Mouse (Mus musculus): ENCODE results near the gene Eml1. TPM values are rescaled to one million over a fixed set of nuclear protein-coding genes. Genes with fewer than 3 reads are reported as not detected.

Gene Eml1
- total and polyA plus RNA-seq, 2 experiments from 2014 or later, result 61.3 to 69.3 TPM

DNA sequence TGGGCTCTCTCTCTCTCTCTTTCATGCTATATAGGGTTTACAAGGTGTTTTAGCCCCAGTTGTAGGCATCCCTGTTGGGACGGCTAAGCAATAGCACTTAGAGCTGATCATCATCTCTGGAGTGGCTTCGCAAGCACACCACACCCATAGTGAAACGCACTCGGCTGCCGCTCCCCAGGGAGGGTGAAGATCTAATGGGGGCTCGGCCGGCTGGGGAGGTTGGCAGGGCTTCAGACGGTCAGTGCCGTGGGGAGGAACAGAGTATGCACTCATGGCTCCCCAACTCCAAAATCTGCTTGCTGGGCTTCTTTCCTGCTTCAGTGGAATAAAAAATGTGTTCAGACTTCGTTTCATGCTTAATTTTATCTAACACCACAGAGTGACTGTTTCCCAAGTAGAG, 62.7 kb downstream of the Eml1 start:
- H3K27me3 ChIP-seq (ENCODE audit: control insufficient read depth, insufficient read depth, low read length), result no peaks in the 10 kb centered on the region
- no peak overlapping the region for H3K4me3 ChIP-seq (ENCODE audit: low read depth, low read length)
- 55% methylated on average over 10 of the region's 10 CpGs for WGBS
- TF ChIP-seq EP300 (IDR thresholded peaks at IDR 0.05; ENCODE audit: low read depth) (no peak), CTCF (IDR thresholded peaks at IDR 0.05; ENCODE audit: low read depth) (no peak)
- DNase-seq (ENCODE audit: low spot score), result no peak
- ATAC-seq (ENCODE audit: insufficient read depth, low read depth), result no peak
- H3K4me1 ChIP-seq (ENCODE audit: control insufficient read depth, insufficient read depth), result peaks cover 32% of the 10 kb centered on the region
- no peak overlapping the region for H3K9ac ChIP-seq (replicated peaks; ENCODE audit: low read depth, low read length)
- no peaks in the 10 kb centered on the region for H3K9me3 ChIP-seq (replicated peaks; ENCODE audit: control insufficient read depth, low read length)
- no peak overlapping the region for H3K27ac ChIP-seq (ENCODE audit: low read depth)
- no peak overlapping the region for H3K4me2 ChIP-seq (ENCODE audit: low read depth, low read length)
- H3K36me3 ChIP-seq (replicated peaks; ENCODE audit: control insufficient read depth, insufficient read depth, low read length), result 0 out of 2 replicates have a peak, but pooled peaks cover 2% of the 10 kb centered on the region

DNA sequence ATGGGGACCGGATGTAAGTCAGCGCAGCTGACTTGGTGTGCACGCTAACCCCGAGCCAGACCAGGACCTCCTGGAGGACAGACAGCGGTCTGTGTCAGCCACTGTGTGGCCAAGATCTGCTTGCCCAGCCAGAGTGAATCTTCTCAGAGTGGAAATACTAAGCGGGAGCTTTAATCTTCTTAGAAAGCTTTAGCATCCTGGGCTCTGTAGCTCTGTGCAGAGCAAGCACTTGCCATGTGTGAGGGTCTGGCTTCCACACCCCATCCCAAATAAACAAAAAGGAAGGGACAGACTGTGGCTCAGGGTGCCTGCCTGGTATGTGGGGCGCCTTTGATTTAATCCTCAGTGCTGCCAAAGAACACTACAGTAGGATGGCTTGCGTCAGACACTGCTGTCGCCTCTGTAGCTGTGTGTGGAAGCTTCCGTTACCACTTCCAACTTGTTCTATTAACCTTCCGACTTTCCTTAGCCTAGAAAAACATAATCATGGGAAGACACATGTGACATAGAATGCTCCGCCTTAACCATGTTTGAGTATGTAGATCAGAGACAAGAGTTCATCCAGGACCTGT, 64.8 kb downstream of the Eml1 start:
- no peaks in the 10 kb centered on the region for H3K36me3 ChIP-seq (replicated peaks; ENCODE audit: control insufficient read depth, insufficient read depth, low read length)
- WGBS, result 54% methylated on average over 12 of the region's 12 CpGs
- H3K9ac ChIP-seq (replicated peaks; ENCODE audit: low read depth, low read length), result no peak overlapping the region
- no peak overlapping the region for H3K4me3 ChIP-seq (ENCODE audit: low read depth, low read length)
- H3K27ac ChIP-seq (ENCODE audit: low read depth), result peak overlapping the region; percentile 17; the same call in 1 of the 2 replicates
- no peaks in the 10 kb centered on the region for H3K9me3 ChIP-seq (replicated peaks; ENCODE audit: control insufficient read depth, low read length)
- no peaks in the 10 kb centered on the region for H3K27me3 ChIP-seq (ENCODE audit: control insufficient read depth, insufficient read depth, low read length)
- ATAC-seq (ENCODE audit: insufficient read depth, low read depth) (0 out of 2 replicates have a peak, but pooled peaks have one; percentile 34), DNase-seq (ENCODE audit: low spot score) (no peak)
- TF ChIP-seq CTCF (IDR thresholded peaks at IDR 0.05; ENCODE audit: low read depth), result no peak
- TF ChIP-seq EP300 (IDR thresholded peaks at IDR 0.05; ENCODE audit: low read depth), result no peak
- peaks cover 37% of the 10 kb centered on the region for H3K4me1 ChIP-seq (ENCODE audit: control insufficient read depth, insufficient read depth)
- no peak overlapping the region for H3K4me2 ChIP-seq (ENCODE audit: low read depth, low read length)

DNA sequence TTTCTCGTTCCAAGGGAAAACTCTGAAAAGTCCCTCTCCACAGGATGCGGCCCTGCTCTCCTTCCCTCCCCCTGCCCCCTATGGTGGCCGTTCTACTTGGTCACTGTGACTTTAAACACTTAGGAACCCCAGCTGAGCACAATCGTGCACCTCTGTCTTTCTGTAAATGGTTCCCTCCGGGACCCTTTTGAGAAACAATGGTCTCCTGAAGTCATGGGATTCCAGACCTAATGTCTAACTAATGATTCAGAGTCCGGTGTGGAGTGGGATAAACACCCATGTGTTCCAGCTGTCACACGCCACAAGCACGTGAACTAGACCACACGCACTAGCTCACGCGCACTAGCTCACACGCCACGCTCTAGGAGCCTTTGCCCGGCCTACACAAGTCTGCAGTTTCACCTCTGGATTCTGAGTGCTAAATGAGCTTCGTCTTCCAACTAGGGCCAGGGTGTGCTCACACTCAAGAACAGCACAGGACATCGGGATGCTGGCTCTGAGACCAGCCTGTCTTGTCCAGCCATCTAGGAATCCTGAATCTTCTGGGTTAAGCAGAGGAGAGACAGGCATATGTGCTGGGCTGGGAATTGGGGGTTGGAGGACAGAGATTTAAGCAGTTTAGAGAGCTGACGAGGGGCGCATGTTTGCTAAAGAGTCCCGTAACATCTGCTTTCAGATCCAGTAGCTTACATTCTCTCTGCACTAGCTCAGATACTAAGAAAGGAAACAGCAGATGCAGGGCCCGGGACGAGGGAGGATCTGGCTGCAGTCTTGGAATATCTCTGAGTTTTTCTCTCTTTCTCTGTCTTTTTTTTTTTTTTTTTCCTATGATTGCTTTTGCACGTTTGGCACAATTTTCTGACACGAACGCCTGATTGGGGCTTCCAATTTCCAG, 65.5 kb downstream of the Eml1 start:
- H3K4me1 ChIP-seq (ENCODE audit: control insufficient read depth, insufficient read depth), result peaks cover 37% of the 10 kb centered on the region
- H3K27ac ChIP-seq (ENCODE audit: low read depth), result peak overlapping the region; percentile 46
- peak overlapping the region; percentile 14 for H3K4me2 ChIP-seq (ENCODE audit: low read depth, low read length)
- H3K36me3 ChIP-seq (replicated peaks; ENCODE audit: control insufficient read depth, insufficient read depth, low read length), result no peaks in the 10 kb centered on the region
- DNase-seq (ENCODE audit: low spot score) (peak; percentile 50), ATAC-seq (ENCODE audit: insufficient read depth, low read depth) (peak; percentile 42)
- H3K9ac ChIP-seq (replicated peaks; ENCODE audit: low read depth, low read length), result no peak overlapping the region
- H3K4me3 ChIP-seq (ENCODE audit: low read depth, low read length), result no peak overlapping the region
- H3K27me3 ChIP-seq (ENCODE audit: control insufficient read depth, insufficient read depth, low read length), result no peaks in the 10 kb centered on the region
- 39% methylated on average over 24 of the region's 24 CpGs for WGBS
- TF ChIP-seq CTCF (IDR thresholded peaks at IDR 0.05; ENCODE audit: low read depth) (no peak), EP300 (IDR thresholded peaks at IDR 0.05; ENCODE audit: low read depth) (no peak)
- H3K9me3 ChIP-seq (replicated peaks; ENCODE audit: control insufficient read depth, low read length), result no peaks in the 10 kb centered on the region

- Histone ChIP-seq H3K36me3 (replicated peaks; ENCODE audit: control insufficient read depth, insufficient read depth, low read length) (no peaks in the 10 kb centered on the region), H3K4me3 (ENCODE audit: low read depth, low read length) (no peak overlapping the region), H3K9me3 (replicated peaks; ENCODE audit: control insufficient read depth, low read length) (no peaks in the 10 kb centered on the region), H3K9ac (replicated peaks; ENCODE audit: low read depth, low read length) (no peak overlapping the region), H3K27me3 (ENCODE audit: control insufficient read depth, insufficient read depth, low read length) (no peaks in the 10 kb centered on the region), H3K4me1 (ENCODE audit: control insufficient read depth, insufficient read depth) (peaks cover 37% of the 10 kb centered on the region), H3K27ac (ENCODE audit: low read depth) (0 out of 2 replicates have a peak overlapping the region, but pooled peaks have one; percentile 0), H3K4me2 (ENCODE audit: low read depth, low read length) (0 out of 2 replicates have a peak overlapping the region, but pooled peaks have one; percentile 14)
- TF ChIP-seq EP300 (IDR thresholded peaks at IDR 0.05; ENCODE audit: low read depth) (no peak), CTCF (IDR thresholded peaks at IDR 0.05; ENCODE audit: low read depth) (no peak)
- 56% methylated on average over 13 of the region's 13 CpGs for WGBS
- DNase-seq (ENCODE audit: low spot score) (no peak), ATAC-seq (ENCODE audit: insufficient read depth, low read depth) (no peak; the same call in 1 of the 2 replicates)
These were observed 66.7 kb downstream of the Eml1 start for GRCm38 (mm10) chr12:108437446-108437845.

DNA sequence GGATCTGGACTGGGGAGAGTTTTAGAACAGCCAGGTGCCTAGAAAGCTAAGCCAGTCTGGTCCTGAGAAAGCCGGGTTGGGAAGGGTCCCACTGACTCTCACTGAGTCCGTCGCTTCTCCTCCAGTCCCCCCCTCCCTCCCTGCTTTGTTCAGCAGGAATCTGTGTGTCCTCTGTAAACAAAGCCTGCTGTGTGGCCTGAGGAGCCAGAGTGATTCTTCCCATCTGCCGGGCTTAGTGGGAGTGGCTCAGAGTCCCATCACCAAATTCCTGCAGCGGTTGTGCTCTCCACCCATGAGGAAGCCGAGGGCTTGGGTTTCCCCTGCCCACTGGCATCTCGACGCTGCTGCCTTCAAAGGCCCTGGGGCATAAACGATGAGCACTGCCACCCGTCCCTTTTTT, 72.5 kb downstream of the Eml1 start:
- Histone ChIP-seq H3K27me3 (ENCODE audit: control insufficient read depth, insufficient read depth, low read length) (no peaks in the 10 kb centered on the region), H3K27ac (ENCODE audit: low read depth) (no peak overlapping the region), H3K9ac (replicated peaks; ENCODE audit: low read depth, low read length) (no peak overlapping the region), H3K4me1 (ENCODE audit: control insufficient read depth, insufficient read depth) (peaks cover 5% of the 10 kb centered on the region; the same call in 1 of the 2 replicates), H3K4me2 (ENCODE audit: low read depth, low read length) (no peak overlapping the region), H3K36me3 (replicated peaks; ENCODE audit: control insufficient read depth, insufficient read depth, low read length) (no peaks in the 10 kb centered on the region), H3K4me3 (ENCODE audit: low read depth, low read length) (no peak overlapping the region), H3K9me3 (replicated peaks; ENCODE audit: control insufficient read depth, low read length) (no peaks in the 10 kb centered on the region)
- ATAC-seq (ENCODE audit: insufficient read depth, low read depth) (no peak), DNase-seq (ENCODE audit: low spot score) (no peak)
- no peak for TF ChIP-seq EP300 (IDR thresholded peaks at IDR 0.05; ENCODE audit: low read depth)
- no peak for TF ChIP-seq CTCF (IDR thresholded peaks at IDR 0.05; ENCODE audit: low read depth)
- WGBS, result 26% methylated on average over 10 of the region's 10 CpGs

All from heart, postnatal 0 days (tissue).